Mouse (Mus musculus) erythroid progenitor cell, adult 5-6 weeks (primary cell): ENCODE results near the gene Plbd1. TPM values are rescaled to one million over a fixed set of nuclear protein-coding genes. Genes with fewer than 3 reads are reported as not detected.

ENCODE experiments used
- ATAC-seq: replicated peaks from 2 replicates; pipeline ENCODE4 v1.8.0; 2016; ENCODE audit warnings: moderate number of reproducible peaks, mild to moderate bottlenecking, moderate TSS enrichment, inconsistent platforms; ENCODE audit not compliant: poor library complexity, low FRiP score, severe bottlenecking
- total RNA-seq, 2 experiments: library from RNA; stranded (forward) in 1 of 2; stranded (reverse) in 1 of 2; fragments of 150-400 nt in 1 of 2; fragments of 186-747, 209-891 nt in 1 of 2; gene quantifications; 2 replicates each; pipeline versions ENCODE4 v1.2.3 to v1.2.4; 2015 to 2017; ENCODE audit warnings: low replicate concordance in 2 of 2

Plbd1 gene
- total RNA-seq, 2 experiments from 2014 or later: 24.4 to 37.7 TPM

DNA sequence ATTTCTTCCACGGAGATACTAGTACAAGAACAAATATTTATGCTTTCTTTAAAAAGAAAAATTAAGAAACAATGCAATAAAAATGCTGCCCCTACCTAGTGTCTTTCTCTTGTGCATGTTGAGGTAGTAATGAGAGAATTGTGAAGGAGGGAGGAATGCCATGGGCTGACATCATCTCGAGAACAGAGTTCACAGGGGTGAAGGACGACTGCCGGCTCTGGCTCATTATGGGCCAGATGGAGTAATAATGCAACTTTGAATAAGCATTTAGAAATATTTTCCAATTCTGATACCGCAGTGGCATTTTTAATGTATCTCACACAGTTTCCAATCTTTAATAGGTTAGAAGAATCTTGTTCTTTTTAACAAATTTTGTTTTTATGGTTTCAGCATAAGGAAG, 95.7 kb downstream of the Plbd1 start:
- no peak for ATAC-seq

Other genes with a start within 250 kb of the Plbd1 start
- not detected in 2 replicates for gene E330021D16Rik, start 246.4 kb downstream of the Plbd1 start, total RNA-seq (2015; ENCODE audit: low replicate concordance)
- not detected in 2 replicates for gene E330021D16Rik, start 246.4 kb downstream of the Plbd1 start, total RNA-seq (2017; ENCODE audit: low replicate concordance)
- gene Atf7ip, start 155.8 kb downstream of the Plbd1 start, total RNA-seq (2015; ENCODE audit: low replicate concordance): 260 and 305 TPM in 2 replicates
- gene Atf7ip, start 155.8 kb downstream of the Plbd1 start, total RNA-seq (2017; ENCODE audit: low replicate concordance): 311 and 332 TPM in 2 replicates
- gene Gucy2c, start 119.8 kb upstream of the Plbd1 start, total RNA-seq (2015; ENCODE audit: low replicate concordance): not detected in 2 replicates
- not detected in 2 replicates for gene Gucy2c, start 119.8 kb upstream of the Plbd1 start, total RNA-seq (2017; ENCODE audit: low replicate concordance)
- gene Hist4h4, start 142.5 kb upstream of the Plbd1 start, total RNA-seq (2015; ENCODE audit: low replicate concordance): 82.5 and 87.6 TPM in 2 replicates
- 74.3 and 120 TPM in 2 replicates for gene Hist4h4, start 142.5 kb upstream of the Plbd1 start, total RNA-seq (2017; ENCODE audit: low replicate concordance)
- gene H2afj, start 146.3 kb upstream of the Plbd1 start, total RNA-seq (2015; ENCODE audit: low replicate concordance): 51.1 and 55.5 TPM in 2 replicates
- gene H2afj, start 146.3 kb upstream of the Plbd1 start, total RNA-seq (2017; ENCODE audit: low replicate concordance): 33.1 and 75.9 TPM in 2 replicates
- 6.3 and 8.3 TPM in 2 replicates for gene BC049715, start 165.7 kb upstream of the Plbd1 start, total RNA-seq (2015; ENCODE audit: low replicate concordance)
- 0.91 and 3.6 TPM in 2 replicates for gene BC049715, start 165.7 kb upstream of the Plbd1 start, total RNA-seq (2017; ENCODE audit: low replicate concordance)
- 103 and 123 TPM in 2 replicates for gene Wbp11, start 166.3 kb upstream of the Plbd1 start, total RNA-seq (2015; ENCODE audit: low replicate concordance)
- 116 and 132 TPM in 2 replicates for gene Wbp11, start 166.3 kb upstream of the Plbd1 start, total RNA-seq (2017; ENCODE audit: low replicate concordance)
- gene Smco3, start 173.5 kb upstream of the Plbd1 start, total RNA-seq (2015; ENCODE audit: low replicate concordance): not detected in 2 replicates
- gene Smco3, start 173.5 kb upstream of the Plbd1 start, total RNA-seq (2017; ENCODE audit: low replicate concordance): not detected in 2 replicates
- 89.7 and 101 TPM in 2 replicates for gene Art4, start 195.8 kb upstream of the Plbd1 start, total RNA-seq (2015; ENCODE audit: low replicate concordance)
- 123 and 147 TPM in 2 replicates for gene Art4, start 195.8 kb upstream of the Plbd1 start, total RNA-seq (2017; ENCODE audit: low replicate concordance)
- not detected in 2 replicates for gene Mgp, start 213.9 kb upstream of the Plbd1 start, total RNA-seq (2015; ENCODE audit: low replicate concordance)
- 1.4 TPM in 1 of 2 replicates, not detected in the other for gene Mgp, start 213.9 kb upstream of the Plbd1 start, total RNA-seq (2017; ENCODE audit: low replicate concordance)